Mouse (Mus musculus): ENCODE data around the gene Rgs6. TPM values are rescaled to one million over a fixed set of nuclear protein-coding genes. Genes with fewer than 3 reads are reported as not detected.
A peak's percentile ranks its signal among the peaks of the same experiment; 100 is the strongest.

Gene Rgs6
- polyA plus RNA-seq, 1 experiment from 2014 or later = 12.5 TPM

- 72% methylated on average over 3 of the region's 3 CpGs for WGBS
- Histone ChIP-seq H3K4me1 (ENCODE audit: control insufficient read depth, insufficient read depth, low read length) (peaks cover 28% of the 10 kb centered on the region), H3K27me3 (ENCODE audit: control insufficient read depth, insufficient read depth, low read length) (no peaks in the 10 kb centered on the region)
These were observed 446.9 kb downstream of the Rgs6 start for GRCm38 (mm10) chr12:83034859-83035569.

GRCm38 (mm10) chr12:83037798-83038560 lies 449.9 kb downstream of the Rgs6 start:
- H3K4me1 ChIP-seq (ENCODE audit: control insufficient read depth, insufficient read depth, low read length) = peaks cover 28% of the 10 kb centered on the region
- H3K36me3 ChIP-seq (ENCODE audit: control insufficient read depth, insufficient read depth, low read length) = no peaks in the 10 kb centered on the region
- WGBS = 33% methylated on average over 25 of the region's 25 CpGs
- no peaks in the 10 kb centered on the region for H3K9me3 ChIP-seq (ENCODE audit: control insufficient read depth, low read length)
- H3K9ac ChIP-seq (replicated peaks; ENCODE audit: low read length) = no peak overlapping the region
- H3K4me3 ChIP-seq (replicated peaks; ENCODE audit: low read depth, low read length) = no peak overlapping the region
- peak overlapping the region; percentile 82 for H3K27ac ChIP-seq (replicated peaks; ENCODE audit: low read depth, low read length)
- no peaks in the 10 kb centered on the region for H3K27me3 ChIP-seq (ENCODE audit: control insufficient read depth, insufficient read depth, low read length)
- ATAC-seq (ENCODE audit: low FRiP score, low TSS enrichment) = peak; percentile 58; the same call in 1 of the 2 replicates
- H3K4me2 ChIP-seq (ENCODE audit: low read length) = peak overlapping the region; percentile 21
- peak; percentile 84 for DNase-seq

More at GRCm38 (mm10) chr12:83034859-83035569, 446.9 kb downstream of the Rgs6 start:
- Histone ChIP-seq H3K9ac (replicated peaks; ENCODE audit: low read length) (no peak overlapping the region), H3K36me3 (ENCODE audit: control insufficient read depth, insufficient read depth, low read length) (no peaks in the 10 kb centered on the region), H3K27ac (replicated peaks; ENCODE audit: low read depth, low read length) (no peak overlapping the region), H3K4me2 (ENCODE audit: low read length) (no peak overlapping the region), H3K4me3 (replicated peaks; ENCODE audit: low read depth, low read length) (no peak overlapping the region), H3K9me3 (ENCODE audit: control insufficient read depth, low read length) (no peaks in the 10 kb centered on the region)
- ATAC-seq (ENCODE audit: low FRiP score, low TSS enrichment) (no peak), DNase-seq (no peak)

GRCm38 (mm10) chr12:83038779-83039178 lies 450.7 kb downstream of the Rgs6 start:
- no peaks in the 10 kb centered on the region for H3K27me3 ChIP-seq (ENCODE audit: control insufficient read depth, insufficient read depth, low read length)

GRCm38 (mm10) chr12:83039859-83040258 lies 451.8 kb downstream of the Rgs6 start:
- H3K27me3 ChIP-seq (ENCODE audit: control insufficient read depth, insufficient read depth, low read length) = no peaks in the 10 kb centered on the region
- no peak for DNase-seq
- H3K9me3 ChIP-seq (ENCODE audit: control insufficient read depth, low read length) = no peaks in the 10 kb centered on the region
- no peak overlapping the region for H3K4me2 ChIP-seq (ENCODE audit: low read length)
- H3K9ac ChIP-seq (replicated peaks; ENCODE audit: low read length) = no peak overlapping the region
- no peaks in the 10 kb centered on the region for H3K36me3 ChIP-seq (ENCODE audit: control insufficient read depth, insufficient read depth, low read length)
- 63% methylated on average over 3 of the region's 3 CpGs for WGBS
- no peak for ATAC-seq (ENCODE audit: low FRiP score, low TSS enrichment)
- no peak overlapping the region for H3K27ac ChIP-seq (replicated peaks; ENCODE audit: low read depth, low read length)
- H3K4me1 ChIP-seq (ENCODE audit: control insufficient read depth, insufficient read depth, low read length) = peaks cover 45% of the 10 kb centered on the region
- H3K4me3 ChIP-seq (replicated peaks; ENCODE audit: low read depth, low read length) = no peak overlapping the region

More at GRCm38 (mm10) chr12:83038779-83039178, 450.7 kb downstream of the Rgs6 start:
- Histone ChIP-seq H3K27ac (replicated peaks; ENCODE audit: low read depth, low read length) (peak overlapping the region; percentile 82), H3K9ac (replicated peaks; ENCODE audit: low read length) (no peak overlapping the region), H3K4me1 (ENCODE audit: control insufficient read depth, insufficient read depth, low read length) (peaks cover 34% of the 10 kb centered on the region), H3K9me3 (ENCODE audit: control insufficient read depth, low read length) (no peaks in the 10 kb centered on the region), H3K36me3 (ENCODE audit: control insufficient read depth, insufficient read depth, low read length) (no peaks in the 10 kb centered on the region), H3K4me2 (ENCODE audit: low read length) (no peak overlapping the region), H3K4me3 (replicated peaks; ENCODE audit: low read depth, low read length) (no peak overlapping the region)
- no peak for DNase-seq
- no peak for ATAC-seq (ENCODE audit: low FRiP score, low TSS enrichment)
- 78% methylated on average over 7 of the region's 7 CpGs for WGBS

GRCm38 (mm10) chr12:83043980-83044620 lies 456.0 kb downstream of the Rgs6 start:
- WGBS = 38% methylated on average over 6 of the region's 6 CpGs
- Histone ChIP-seq H3K27me3 (ENCODE audit: control insufficient read depth, insufficient read depth, low read length) (no peaks in the 10 kb centered on the region), H3K9ac (replicated peaks; ENCODE audit: low read length) (no peak overlapping the region; the same call in 1 of the 2 replicates), H3K4me2 (ENCODE audit: low read length) (peak overlapping the region; percentile 49), H3K4me3 (replicated peaks; ENCODE audit: low read depth, low read length) (no peak overlapping the region), H3K36me3 (ENCODE audit: control insufficient read depth, insufficient read depth, low read length) (no peaks in the 10 kb centered on the region), H3K4me1 (ENCODE audit: control insufficient read depth, insufficient read depth, low read length) (peaks cover 35% of the 10 kb centered on the region), H3K9me3 (ENCODE audit: control insufficient read depth, low read length) (no peaks in the 10 kb centered on the region), H3K27ac (replicated peaks; ENCODE audit: low read depth, low read length) (peak overlapping the region; percentile 91)
- DNase-seq (no peak), ATAC-seq (ENCODE audit: low FRiP score, low TSS enrichment) (peak; percentile 59)

GRCm38 (mm10) chr12:83044621-83044990 lies 456.5 kb downstream of the Rgs6 start:
- DNase-seq (peak; percentile 86), ATAC-seq (ENCODE audit: low FRiP score, low TSS enrichment) (peak; percentile 79)
- 0% methylated on average over 4 of the region's 4 CpGs for WGBS
- Histone ChIP-seq H3K4me1 (ENCODE audit: control insufficient read depth, insufficient read depth, low read length) (peaks cover 30% of the 10 kb centered on the region), H3K27ac (replicated peaks; ENCODE audit: low read depth, low read length) (peak overlapping the region; percentile 91), H3K4me2 (ENCODE audit: low read length) (peak overlapping the region; percentile 49), H3K36me3 (ENCODE audit: control insufficient read depth, insufficient read depth, low read length) (no peaks in the 10 kb centered on the region), H3K4me3 (replicated peaks; ENCODE audit: low read depth, low read length) (no peak overlapping the region; the same call in 1 of the 2 replicates), H3K9ac (replicated peaks; ENCODE audit: low read length) (peak overlapping the region; percentile 6; the same call in 1 of the 2 replicates), H3K27me3 (ENCODE audit: control insufficient read depth, insufficient read depth, low read length) (no peaks in the 10 kb centered on the region), H3K9me3 (ENCODE audit: control insufficient read depth, low read length) (no peaks in the 10 kb centered on the region)

- Histone ChIP-seq H3K27me3 (ENCODE audit: control insufficient read depth, insufficient read depth, low read length) (no peaks in the 10 kb centered on the region), H3K9ac (replicated peaks; ENCODE audit: low read length) (peak overlapping the region; percentile 6), H3K36me3 (ENCODE audit: control insufficient read depth, insufficient read depth, low read length) (no peaks in the 10 kb centered on the region), H3K9me3 (ENCODE audit: control insufficient read depth, low read length) (no peaks in the 10 kb centered on the region), H3K4me1 (ENCODE audit: control insufficient read depth, insufficient read depth, low read length) (peaks cover 26% of the 10 kb centered on the region), H3K4me3 (replicated peaks; ENCODE audit: low read depth, low read length) (no peak overlapping the region; the same call in 1 of the 2 replicates), H3K27ac (replicated peaks; ENCODE audit: low read depth, low read length) (peak overlapping the region; percentile 91), H3K4me2 (ENCODE audit: low read length) (peak overlapping the region; percentile 49)
- peak; percentile 36; the same call in 1 of the 2 replicates for ATAC-seq (ENCODE audit: low FRiP score, low TSS enrichment)
- no peak for DNase-seq
- 8% methylated on average over 12 of the region's 12 CpGs for WGBS
These were observed 457.0 kb downstream of the Rgs6 start for GRCm38 (mm10) chr12:83045001-83045531.

- Histone ChIP-seq H3K4me1 (ENCODE audit: control insufficient read depth, insufficient read depth, low read length) (peaks cover 26% of the 10 kb centered on the region), H3K9me3 (ENCODE audit: control insufficient read depth, low read length) (no peaks in the 10 kb centered on the region), H3K36me3 (ENCODE audit: control insufficient read depth, insufficient read depth, low read length) (no peaks in the 10 kb centered on the region), H3K4me2 (ENCODE audit: low read length) (no peak overlapping the region), H3K4me3 (replicated peaks; ENCODE audit: low read depth, low read length) (no peak overlapping the region), H3K27ac (replicated peaks; ENCODE audit: low read depth, low read length) (no peak overlapping the region), H3K27me3 (ENCODE audit: control insufficient read depth, insufficient read depth, low read length) (no peaks in the 10 kb centered on the region), H3K9ac (replicated peaks; ENCODE audit: low read length) (no peak overlapping the region)
- ATAC-seq (ENCODE audit: low FRiP score, low TSS enrichment) = no peak
- DNase-seq = no peak
- 98% methylated on average over 9 of the region's 9 CpGs for WGBS
These were observed 458.6 kb downstream of the Rgs6 start for GRCm38 (mm10) chr12:83046734-83047133.

Measured in midbrain, embryonic 14.5 days (tissue).